Mouse (Mus musculus) heart, embryonic 12.5 days (tissue): ENCODE results near the gene C130050O18Rik. TPM values are rescaled to one million over a fixed set of nuclear protein-coding genes. Genes with fewer than 3 reads are reported as not detected.

ENCODE experiments used
- ATAC-seq: fragments of 200-750 bp; cut with Nextera tagmentation; 2 replicates; pipeline ENCODE4 v1.8.0; 2017; ENCODE audit warnings: moderate TSS enrichment, moderate library complexity; ENCODE audit not compliant: insufficient number of reproducible peaks, low FRiP score
- H3K27ac ChIP-seq: fragments of 300-500 bp; sonication (generic); 2 replicates; pipeline ENCODE4 v1.5.1; 2016; ENCODE audit warnings: mild to moderate bottlenecking, moderate library complexity; ENCODE audit not compliant: poor library complexity, severe bottlenecking
- H3K27me3 ChIP-seq: fragments of 300-500 bp; sonication (generic); replicated peaks from 2 replicates; pipeline ENCODE4 v1.6.1; 2016; ENCODE audit warnings: mild to moderate bottlenecking, moderate library complexity
- H3K36me3 ChIP-seq: fragments of 300-500 bp; sonication (generic); 2 replicates; pipeline ENCODE4 v1.6.1; 2016; ENCODE audit warnings: mild to moderate bottlenecking, moderate library complexity
- H3K4me1 ChIP-seq: fragments of 300-500 bp; sonication (generic); replicated peaks from 2 replicates; pipeline ENCODE4 v1.6.1; 2016; ENCODE audit warnings: mild to moderate bottlenecking
- H3K4me2 ChIP-seq: fragments of 300-500 bp; sonication (generic); 2 replicates; pipeline ENCODE4 v1.6.1; 2016; ENCODE audit warnings: mild to moderate bottlenecking, moderate library complexity
- H3K4me3 ChIP-seq: fragments of 300-500 bp; sonication (generic); 2 replicates; pipeline ENCODE4 v1.5.1; 2016; ENCODE audit warnings: mild to moderate bottlenecking
- H3K9ac ChIP-seq: fragments of 300-500 bp; sonication (generic); 2 replicates; pipeline ENCODE4 v1.6.1; 2016; ENCODE audit warnings: mild to moderate bottlenecking, moderate library complexity
- H3K9me3 ChIP-seq: fragments of 300-500 bp; sonication (generic); replicated peaks from 2 replicates; pipeline ENCODE4 v1.6.1; 2016; ENCODE audit warnings: mild to moderate bottlenecking, moderate library complexity
- WGBS: fragments of 180-500 bp; shearing (Covaris S2); methylation state at CpG from one replicate; pipeline ENCODE4 v1.1.7; 2016; 5-methylcytosine and 5-hydroxymethylcytosine counted together
- polyA plus RNA-seq: library from polyadenylated mRNA; unstranded; fragments of >200 nt; fragmentation: Nextera tagmentation; extraction: Ambion mirVana; gene quantifications from 2 replicates; pipeline ENCODE4 v1.2.1, GENCODE M21; 2016

C130050O18Rik gene
- polyA plus RNA-seq, 1 experiment from 2014 or later, result 0.10 TPM

DNA sequence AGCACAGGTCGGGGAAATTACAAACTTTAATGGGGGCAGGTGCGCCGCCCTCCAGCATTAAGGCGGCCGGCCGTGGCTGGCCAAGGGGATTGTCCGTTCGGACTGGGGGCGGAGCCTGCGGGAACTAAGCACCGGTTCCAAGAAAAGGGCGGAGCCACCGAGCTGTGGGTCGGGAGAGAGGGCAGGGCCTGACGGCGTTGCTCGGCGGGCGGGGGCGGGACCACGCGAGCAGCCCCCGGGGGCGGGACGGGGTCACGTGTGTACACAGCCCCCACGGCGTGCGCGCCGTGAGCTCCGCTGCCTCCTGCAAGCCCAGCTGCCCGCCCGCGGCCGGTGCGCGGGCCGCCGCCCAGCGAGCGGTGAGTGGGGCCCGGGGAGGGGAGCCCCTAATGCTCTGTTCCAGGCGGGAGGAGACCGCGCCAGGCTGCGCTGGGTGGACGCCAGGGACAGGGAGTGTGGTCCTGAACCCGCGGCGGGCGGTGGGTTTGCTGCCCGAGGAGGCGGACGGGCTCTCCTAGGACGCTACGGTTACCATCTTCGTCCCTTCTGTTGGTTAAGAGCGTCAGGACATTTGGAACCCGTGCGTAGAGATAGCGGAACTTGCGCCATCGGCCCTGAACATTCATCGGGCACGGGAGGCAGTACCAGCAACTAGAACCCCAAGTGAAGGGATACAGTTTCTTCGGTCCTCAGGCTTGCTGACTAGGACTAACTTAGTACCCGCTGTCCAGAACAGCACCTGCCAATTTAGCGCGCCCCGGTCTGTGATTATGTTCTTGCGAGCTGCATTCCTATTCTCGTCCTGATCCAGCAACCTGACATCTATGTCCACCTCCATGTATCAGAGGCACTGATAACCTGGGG, 24.5 kb upstream of the C130050O18Rik start:
- under 1% methylated on average over 55 of the region's 73 CpGs for WGBS
- H3K27ac ChIP-seq, result peak overlapping the region; percentile 97
- no peaks in the 10 kb centered on the region for H3K9me3 ChIP-seq
- H3K4me1 ChIP-seq, result peaks cover 90% of the 10 kb centered on the region
- peak overlapping the region; percentile 88 for H3K9ac ChIP-seq
- H3K4me2 ChIP-seq, result peak overlapping the region; percentile 89
- no peaks in the 10 kb centered on the region for H3K27me3 ChIP-seq
- peak; percentile 89 for ATAC-seq
- H3K36me3 ChIP-seq, result no peaks in the 10 kb centered on the region
- H3K4me3 ChIP-seq, result peak overlapping the region; percentile 80

DNA sequence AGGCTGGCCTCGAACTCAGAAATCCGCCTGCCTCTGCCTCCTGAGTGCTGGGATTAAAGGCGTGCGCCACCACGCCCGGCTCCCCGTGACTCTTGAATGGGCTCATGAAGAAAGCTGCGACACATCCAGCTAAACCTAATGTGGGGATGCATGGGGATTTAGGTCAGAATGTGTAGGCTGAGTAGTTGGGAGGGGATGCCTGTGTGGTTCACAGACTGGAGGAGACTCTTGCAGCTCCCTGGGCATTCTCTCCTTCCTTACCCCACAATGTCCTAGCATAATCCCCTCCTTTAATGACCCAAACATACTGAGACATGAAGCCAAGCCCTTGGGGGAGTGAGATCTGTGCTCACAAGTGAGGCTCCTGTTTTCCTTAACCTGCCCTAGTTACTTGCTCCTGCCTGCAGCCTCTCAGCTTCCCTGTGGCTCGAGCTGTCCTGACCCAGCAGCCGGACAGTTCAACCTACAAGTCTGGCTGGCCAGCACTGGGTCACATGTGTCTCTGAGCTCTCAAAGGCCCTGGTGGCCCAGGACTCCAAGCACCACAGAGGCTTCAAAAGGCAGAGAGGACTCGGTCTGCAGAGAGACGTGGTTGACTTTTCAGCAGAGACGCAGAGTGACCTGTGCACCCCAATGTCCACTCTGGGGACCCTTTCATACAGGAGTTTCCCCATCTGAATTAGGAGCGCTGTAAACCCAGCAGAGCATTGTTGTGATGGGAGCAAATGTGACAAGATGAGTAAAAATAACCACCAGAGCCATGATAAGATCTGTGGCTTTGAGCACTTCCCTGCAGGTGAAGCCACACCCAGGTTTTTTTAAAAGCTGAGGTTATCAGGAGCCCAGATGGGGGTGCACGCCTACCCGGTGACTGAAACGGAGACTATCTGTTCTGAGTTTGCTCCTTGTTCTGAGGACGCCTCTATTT, 23.2 kb upstream of the C130050O18Rik start:
- H3K4me2 ChIP-seq, result peak overlapping the region; percentile 89
- H3K27ac ChIP-seq, result peak overlapping the region; percentile 98
- H3K27me3 ChIP-seq, result no peaks in the 10 kb centered on the region
- no peaks in the 10 kb centered on the region for H3K36me3 ChIP-seq
- peaks cover 88% of the 10 kb centered on the region for H3K4me1 ChIP-seq
- peak; percentile 23 for ATAC-seq
- H3K4me3 ChIP-seq, result peak overlapping the region; percentile 80
- H3K9me3 ChIP-seq, result no peaks in the 10 kb centered on the region
- H3K9ac ChIP-seq, result peak overlapping the region; percentile 49
- WGBS, result 54% methylated on average over 18 of the region's 18 CpGs

DNA sequence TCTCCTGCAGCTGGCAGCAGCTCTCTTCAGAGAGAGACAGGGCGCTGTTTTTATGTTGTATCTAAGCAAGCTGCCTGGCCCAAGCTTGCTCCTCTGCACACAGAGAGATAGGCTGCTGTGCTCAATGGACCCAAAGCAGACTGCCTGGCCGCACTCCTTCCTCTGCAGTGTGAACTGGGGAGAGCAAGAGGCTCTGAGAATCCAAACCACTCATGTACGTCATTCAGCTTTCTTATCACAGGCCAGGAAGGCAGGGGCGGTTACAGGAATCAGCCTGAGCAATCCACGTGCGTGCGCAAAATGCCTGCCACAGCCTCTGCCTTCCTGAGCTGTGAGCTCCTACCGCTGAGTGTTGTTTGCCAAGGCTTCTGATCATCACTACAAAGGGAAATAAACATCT, 22.3 kb upstream of the C130050O18Rik start:
- Histone ChIP-seq H3K36me3 (no peaks in the 10 kb centered on the region), H3K9ac (peak overlapping the region; percentile 49), H3K4me2 (peak overlapping the region; percentile 89), H3K9me3 (no peaks in the 10 kb centered on the region), H3K27ac (peak overlapping the region; percentile 98), H3K4me3 (peak overlapping the region; percentile 80), H3K27me3 (no peaks in the 10 kb centered on the region), H3K4me1 (peaks cover 87% of the 10 kb centered on the region)
- WGBS, result 8% methylated on average over 8 of the region's 8 CpGs
- ATAC-seq, result peak; percentile 72

DNA sequence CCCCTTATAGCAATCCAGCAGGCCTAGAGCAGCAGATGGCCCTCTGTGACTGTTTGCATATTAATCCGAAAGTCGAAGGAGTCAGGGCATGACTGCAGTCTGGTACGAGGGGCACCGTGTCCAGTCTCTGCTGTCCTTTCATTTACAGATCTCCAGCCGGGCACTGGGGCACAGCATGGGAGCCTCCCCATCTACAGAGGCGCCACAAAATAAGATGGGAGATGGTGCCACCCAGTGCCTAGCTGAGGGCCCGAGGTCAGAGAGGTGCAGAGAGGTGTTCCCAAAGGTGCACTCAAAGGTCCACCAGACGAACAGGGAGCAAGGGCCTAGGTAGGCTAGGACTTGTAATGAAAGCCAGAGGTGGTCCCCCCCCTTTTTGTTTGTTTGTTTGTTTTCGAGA, 21.8 kb upstream of the C130050O18Rik start:
- H3K9ac ChIP-seq, result 0 out of 2 replicates have a peak overlapping the region, but pooled peaks have one; percentile 46

DNA sequence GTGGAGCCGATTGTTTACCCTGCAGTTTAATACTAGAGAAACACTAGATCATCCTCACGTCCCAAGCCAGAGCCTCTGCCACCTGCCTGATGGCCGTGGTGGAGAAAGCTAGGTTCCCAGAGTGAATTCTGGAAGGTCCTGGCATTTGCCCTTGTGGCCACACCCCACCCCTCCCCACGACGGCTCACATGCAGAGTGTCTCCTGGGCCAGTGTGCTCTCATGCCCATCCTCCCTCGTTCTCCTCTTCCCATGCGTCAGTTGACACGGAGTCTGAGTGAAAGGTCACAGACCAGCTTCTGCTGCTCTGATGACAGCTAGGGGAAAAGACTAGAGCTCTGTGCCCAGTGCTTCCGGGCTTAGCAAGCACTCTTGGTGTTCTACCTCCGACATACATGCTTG, 20.5 kb upstream of the C130050O18Rik start:
- peak overlapping the region; percentile 34; the same call in 1 of the 2 replicates for H3K9ac ChIP-seq
- no peaks in the 10 kb centered on the region for H3K36me3 ChIP-seq
- peaks cover 87% of the 10 kb centered on the region for H3K4me1 ChIP-seq
- peak overlapping the region; percentile 89 for H3K4me2 ChIP-seq
- H3K4me3 ChIP-seq, result no peak overlapping the region
- H3K27me3 ChIP-seq, result no peaks in the 10 kb centered on the region
- ATAC-seq, result no peak
- WGBS, result 30% methylated on average over 10 of the region's 10 CpGs
- H3K9me3 ChIP-seq, result no peaks in the 10 kb centered on the region
- peak overlapping the region; percentile 98 for H3K27ac ChIP-seq

More for the DNA sequence above, 21.8 kb upstream of the C130050O18Rik start:
- no peaks in the 10 kb centered on the region for H3K36me3 ChIP-seq
- ATAC-seq, result no peak
- H3K27ac ChIP-seq, result peak overlapping the region; percentile 98
- no peaks in the 10 kb centered on the region for H3K27me3 ChIP-seq
- 0 out of 2 replicates have a peak overlapping the region, but pooled peaks have one; percentile 8 for H3K4me3 ChIP-seq
- H3K4me1 ChIP-seq, result peaks cover 87% of the 10 kb centered on the region
- H3K4me2 ChIP-seq, result peak overlapping the region; percentile 89
- no peaks in the 10 kb centered on the region for H3K9me3 ChIP-seq
- 78% methylated on average over 9 of the region's 9 CpGs for WGBS

DNA sequence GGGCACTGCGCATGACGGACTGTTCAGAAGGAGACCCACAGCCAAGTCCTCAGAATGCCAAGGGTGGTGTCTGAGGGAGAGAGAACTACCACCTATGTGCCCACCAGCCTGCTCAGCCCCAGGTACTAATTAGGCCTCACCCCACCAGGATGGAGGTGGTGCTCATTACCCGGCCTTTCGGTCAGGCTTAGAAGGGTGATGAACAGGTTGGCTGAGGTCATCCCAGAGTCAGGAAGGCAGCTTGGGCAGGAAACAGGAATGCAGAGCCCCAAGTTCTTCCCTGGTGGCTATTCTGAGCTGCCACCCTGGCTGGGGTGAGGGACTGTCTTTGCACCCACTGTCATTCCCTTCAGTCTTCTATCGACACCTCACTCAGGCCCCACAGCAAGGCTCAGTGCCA, 19.0 kb upstream of the C130050O18Rik start:
- H3K9ac ChIP-seq, result no peak overlapping the region
- no peak overlapping the region for H3K4me3 ChIP-seq
- no peaks in the 10 kb centered on the region for H3K9me3 ChIP-seq
- no peaks in the 10 kb centered on the region for H3K27me3 ChIP-seq
- peaks cover 90% of the 10 kb centered on the region for H3K4me1 ChIP-seq
- H3K36me3 ChIP-seq, result no peaks in the 10 kb centered on the region
- H3K27ac ChIP-seq, result no peak overlapping the region
- 91% methylated on average over 5 of the region's 5 CpGs for WGBS
- peak overlapping the region; percentile 9; the same call in 1 of the 2 replicates for H3K4me2 ChIP-seq
- ATAC-seq, result no peak

DNA sequence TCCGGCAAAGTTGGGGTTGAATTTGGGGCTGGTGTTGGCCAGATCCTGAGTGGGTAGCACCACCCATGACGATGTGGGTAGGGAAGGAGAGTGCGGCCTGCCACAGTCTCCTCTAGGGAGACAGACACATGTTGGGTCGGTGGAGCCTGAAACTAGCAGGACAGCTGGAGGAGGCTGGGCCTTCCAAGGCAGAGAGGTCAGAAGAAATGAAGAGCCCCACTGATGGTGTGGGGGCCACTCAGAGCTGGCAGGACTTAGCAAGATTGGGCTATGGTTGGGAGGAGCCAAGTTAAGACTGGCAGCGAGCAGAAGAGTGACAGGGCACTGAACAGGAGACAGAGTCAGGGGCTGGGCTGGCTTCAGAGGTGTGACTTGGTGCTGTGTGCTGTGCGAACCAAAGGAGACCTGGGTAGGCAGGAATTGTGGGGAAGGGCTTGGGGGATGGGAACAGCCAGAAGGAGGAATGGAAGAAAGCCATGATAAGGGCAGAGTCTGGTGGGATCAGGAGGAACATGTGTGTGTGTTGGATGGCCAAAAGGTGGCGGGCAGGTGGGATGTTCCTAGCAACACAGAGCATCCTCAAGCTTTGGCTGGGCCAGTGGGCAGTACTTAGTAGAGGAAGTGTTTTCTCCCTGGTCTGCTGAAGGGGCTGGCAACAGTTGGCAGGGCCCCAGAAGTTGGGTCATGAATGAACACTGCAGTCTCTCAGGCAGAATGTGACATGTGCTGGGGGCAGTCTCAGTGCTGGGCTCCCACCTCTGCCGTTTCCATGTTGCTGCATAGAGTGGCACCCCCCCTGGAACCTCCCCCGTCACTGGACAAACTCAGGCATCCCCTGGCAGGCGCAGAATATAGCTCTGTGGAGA, 17.5 kb upstream of the C130050O18Rik start:
- no peak overlapping the region for H3K9ac ChIP-seq
- no peak for ATAC-seq
- H3K27ac ChIP-seq, result peak overlapping the region; percentile 78
- 75% methylated on average over 10 of the region's 10 CpGs for WGBS
- H3K9me3 ChIP-seq, result no peaks in the 10 kb centered on the region
- H3K4me2 ChIP-seq, result peak overlapping the region; percentile 8; the same call in 1 of the 2 replicates
- no peak overlapping the region for H3K4me3 ChIP-seq
- H3K36me3 ChIP-seq, result peaks cover 6% of the 10 kb centered on the region; the same call in 1 of the 2 replicates
- peaks cover 86% of the 10 kb centered on the region for H3K4me1 ChIP-seq
- H3K27me3 ChIP-seq, result no peaks in the 10 kb centered on the region

DNA sequence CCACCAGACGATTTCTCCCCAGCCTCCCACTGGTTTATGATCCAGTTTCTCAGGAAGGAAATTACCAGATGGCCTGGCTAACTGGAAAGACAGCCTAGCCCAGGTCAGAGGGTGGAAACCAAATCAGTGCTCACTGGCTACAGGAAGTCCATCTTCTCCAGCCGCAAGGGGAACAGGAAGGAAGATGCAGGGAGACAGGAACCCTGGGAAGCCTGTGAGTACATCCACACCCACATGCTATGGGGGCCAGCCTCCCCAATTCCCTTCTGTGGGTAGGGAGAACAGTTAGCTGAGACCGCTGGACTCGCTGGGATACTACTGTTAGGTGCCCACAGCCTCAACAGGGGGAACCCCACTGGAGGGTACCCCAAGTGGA, 16.9 kb upstream of the C130050O18Rik start:
- Histone ChIP-seq H3K4me2 (peak overlapping the region; percentile 8; the same call in 1 of the 2 replicates), H3K4me3 (no peak overlapping the region), H3K36me3 (peaks cover 12% of the 10 kb centered on the region), H3K27ac (peak overlapping the region; percentile 78), H3K9me3 (no peaks in the 10 kb centered on the region), H3K4me1 (peaks cover 80% of the 10 kb centered on the region), H3K9ac (peak overlapping the region; percentile 26; the same call in 1 of the 2 replicates), H3K27me3 (no peaks in the 10 kb centered on the region)
- 55% methylated on average over 4 of the region's 4 CpGs for WGBS
- ATAC-seq, result no peak

DNA sequence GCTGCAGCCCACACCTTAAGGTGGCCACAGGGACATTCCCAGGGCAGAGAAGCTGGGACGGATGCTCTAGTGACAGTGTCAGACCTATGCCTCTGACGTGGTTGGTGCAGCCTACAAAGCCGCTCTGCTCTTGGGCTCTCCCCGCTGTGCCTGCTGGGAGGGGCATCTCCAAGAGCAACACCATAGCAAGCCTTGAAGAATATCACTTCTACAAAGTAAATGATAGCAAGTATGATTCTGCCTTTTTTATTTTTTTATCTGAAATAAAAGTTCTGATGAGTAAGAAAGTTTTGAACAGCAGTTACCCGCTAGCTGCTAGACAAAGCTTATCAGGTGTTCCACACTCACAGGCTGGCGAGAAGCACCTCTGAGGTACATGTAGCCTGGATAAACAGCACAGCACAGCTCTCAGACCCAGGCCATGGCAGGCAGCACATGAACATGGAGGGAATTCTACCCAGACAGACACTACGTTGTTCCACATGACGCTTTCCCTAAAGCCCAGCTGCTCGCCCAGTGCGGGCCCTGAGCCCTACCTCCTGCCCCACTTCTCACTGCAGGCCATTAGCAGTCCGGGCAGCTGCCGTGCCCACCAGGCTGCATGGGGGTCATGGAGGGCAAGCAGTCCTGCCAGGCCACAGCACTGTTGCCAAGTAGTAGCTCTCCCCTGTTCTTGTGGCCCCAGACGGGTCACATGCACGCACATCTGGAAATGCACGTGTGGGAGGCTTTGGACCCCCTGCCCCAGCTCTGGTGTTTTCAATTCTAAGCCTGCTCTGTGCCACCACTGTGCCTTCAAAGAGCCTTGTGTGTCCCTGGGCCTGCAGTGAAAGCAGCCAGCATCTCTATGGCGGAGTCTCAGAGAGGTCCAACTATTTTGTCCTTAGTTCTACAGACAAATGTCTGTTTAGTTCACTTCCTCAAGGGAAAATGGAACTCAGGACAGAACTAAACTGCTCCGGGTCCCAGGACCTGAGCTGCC, 16.1 kb upstream of the C130050O18Rik start:
- peak; percentile 49 for ATAC-seq
- Histone ChIP-seq H3K9ac (peak overlapping the region; percentile 50; the same call in 1 of the 2 replicates), H3K4me2 (peak overlapping the region; percentile 34), H3K4me1 (peaks cover 72% of the 10 kb centered on the region), H3K9me3 (no peaks in the 10 kb centered on the region), H3K27ac (peak overlapping the region; percentile 78), H3K36me3 (peaks cover 17% of the 10 kb centered on the region), H3K4me3 (no peak overlapping the region), H3K27me3 (no peaks in the 10 kb centered on the region)
- WGBS, result 70% methylated on average over 17 of the region's 17 CpGs
